Mouse (Mus musculus) cerebellum, adult 11 months (tissue): ENCODE measurements around the gene Vmn1r170.
"Not testable (repeated sequence)": the region's sequence is repeated elsewhere in the genome, so short reads cannot be mapped to it uniquely, and the experiment has no call there.

Experiments
- DNase-seq: peaks from one replicate; pipeline ENCODE4 v3.0.0; 2022

The Vmn1r170 gene

GRCm38 (mm10) chr7:23605875-23606274, at the start of gene Vmn1r170:
Vmn1r170 (plus strand) TSS chr7:23606175.
- not testable (repeated sequence) for DNase-seq

GRCm38 (mm10) chr7:23575226-23575625, 30.7 kb upstream of the Vmn1r170 start, which contains the start of gene Vmn1r169:
Vmn1r169 (plus strand) TSS chr7:23575526.
- DNase-seq: not testable (repeated sequence)

- no peak for DNase-seq
Observed at GRCm38 (mm10) chr7:23630422-23630821, 24.4 kb downstream of the Vmn1r170 start, which contains the start of gene Vmn1r171. Vmn1r171 (plus strand) TSS chr7:23630722.
